Mouse (Mus musculus) small intestine, adult 2 months (tissue): ENCODE results near the gene Capn2. TPM values are rescaled to one million over a fixed set of nuclear protein-coding genes. Genes with fewer than 3 reads are reported as not detected.

ENCODE experiments used
- H3K27ac ChIP-seq: fragments of 200-500 bp; 2 replicates; pipeline ENCODE4 v1.5.1; 2012; ENCODE audit warnings: low read depth, low read length, control low read depth, inconsistent platforms; ENCODE audit not compliant: insufficient read depth
- H3K27me3 ChIP-seq: fragments of 200-500 bp; 2 replicates; pipeline ENCODE4 v1.6.1; 2012; ENCODE audit warnings: mild to moderate bottlenecking, moderate library complexity, low read length, inconsistent platforms; ENCODE audit not compliant: control insufficient read depth, insufficient read depth
- H3K36me3 ChIP-seq: fragments of 200-500 bp; 2 replicates; pipeline ENCODE4 v1.6.1; 2012; ENCODE audit warnings: mild to moderate bottlenecking, low read length, control low read depth, inconsistent platforms; ENCODE audit not compliant: control insufficient read depth, insufficient read depth
- H3K4me1 ChIP-seq: fragments of 200-500 bp; 2 replicates; pipeline ENCODE4 v1.6.1; 2012; ENCODE audit warnings: low read length, inconsistent platforms, mixed read lengths; ENCODE audit not compliant: control insufficient read depth, insufficient read depth, insufficient read length
- H3K4me3 ChIP-seq: fragments of 200-500 bp; 2 replicates; pipeline ENCODE4 v1.5.1; 2012; ENCODE audit warnings: low read depth, mild to moderate bottlenecking, control low read depth, inconsistent platforms, low read length, moderate library complexity
- CTCF ChIP-seq: fragments of 200-500 bp; IDR thresholded peaks from 2 replicates; pipeline ENCODE4 v1.5.1; 2012; ENCODE audit warnings: low read depth, mild to moderate bottlenecking, control low read depth, inconsistent platforms, low read length, moderate library complexity, mixed read lengths; ENCODE audit not compliant: insufficient replicate concordance, insufficient read length; ENCODE audit errors: extremely low read depth
- POLR2A ChIP-seq: fragments of 200-500 bp; IDR thresholded peaks from 2 replicates; pipeline ENCODE4 v1.6.1; 2012; ENCODE audit warnings: low read depth, mild to moderate bottlenecking, control low read depth, inconsistent platforms, low read length, moderate library complexity
- WGBS: fragments of 180-500 bp; shearing (Covaris S2); methylation state at CpG from one replicate; pipeline ENCODE4 v1.1.7; 2018; 5-methylcytosine and 5-hydroxymethylcytosine counted together
- polyA plus RNA-seq: library from polyadenylated mRNA; depleted of rRNA; stranded (reverse); fragments of >200 nt; gene quantifications from 2 replicates; pipeline ENCODE4 v1.2.3, GENCODE M21; 2012

Gene Capn2
- polyA plus RNA-seq, 1 experiment: 6.6 TPM

GRCm38 (mm10) chr1:182539023-182539940 is 21.9 kb upstream of the Capn2 start:
- peak; percentile 65; the same call in 1 of the 2 replicates for TF ChIP-seq CTCF
- no peak for TF ChIP-seq POLR2A
- H3K36me3 ChIP-seq: no peaks in the 10 kb centered on the region

DNA sequence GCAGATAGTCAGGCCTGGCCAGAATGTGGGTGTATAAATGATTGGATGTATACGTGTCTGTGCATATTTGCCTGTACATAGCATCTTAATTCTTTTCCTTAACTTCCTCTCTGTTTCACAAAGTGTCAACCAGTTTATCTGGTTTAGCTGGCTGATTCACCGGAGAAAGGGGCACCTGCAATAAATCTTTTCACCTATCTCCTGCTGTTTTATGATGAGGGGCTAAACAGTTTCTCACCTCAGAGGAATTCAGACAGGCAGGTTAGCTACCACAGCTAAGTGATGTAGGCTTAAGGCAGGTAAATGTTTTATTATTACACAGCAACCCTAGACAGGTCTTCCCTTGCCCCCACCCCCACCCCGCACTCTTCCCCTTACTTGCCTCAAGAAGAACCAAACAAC is 17.7 kb upstream of the Capn2 start:
- Histone ChIP-seq H3K36me3 (no peaks in the 10 kb centered on the region), H3K4me3 (no peak overlapping the region), H3K4me1 (no peaks in the 10 kb centered on the region), H3K27ac (no peak overlapping the region), H3K27me3 (no peaks in the 10 kb centered on the region)
- no peak for TF ChIP-seq CTCF
- TF ChIP-seq POLR2A: no peak
- 46% methylated on average over 3 of the region's 3 CpGs for WGBS

More at GRCm38 (mm10) chr1:182539023-182539940, 21.9 kb upstream of the Capn2 start:
- WGBS: 19% methylated on average over 9 of the region's 9 CpGs
- Histone ChIP-seq H3K27me3 (no peaks in the 10 kb centered on the region), H3K4me3 (peak overlapping the region; percentile 23; the same call in 1 of the 2 replicates), H3K27ac (no peak overlapping the region), H3K4me1 (no peaks in the 10 kb centered on the region)

GRCm38 (mm10) chr1:182533583-182533982 is 16.2 kb upstream of the Capn2 start:
- Histone ChIP-seq H3K4me1 (peaks cover 2% of the 10 kb centered on the region), H3K27me3 (no peaks in the 10 kb centered on the region), H3K27ac (no peak overlapping the region), H3K36me3 (no peaks in the 10 kb centered on the region), H3K4me3 (no peak overlapping the region)
- WGBS: 87% methylated on average over 3 of the region's 3 CpGs
- TF ChIP-seq POLR2A (no peak), CTCF (no peak)

DNA sequence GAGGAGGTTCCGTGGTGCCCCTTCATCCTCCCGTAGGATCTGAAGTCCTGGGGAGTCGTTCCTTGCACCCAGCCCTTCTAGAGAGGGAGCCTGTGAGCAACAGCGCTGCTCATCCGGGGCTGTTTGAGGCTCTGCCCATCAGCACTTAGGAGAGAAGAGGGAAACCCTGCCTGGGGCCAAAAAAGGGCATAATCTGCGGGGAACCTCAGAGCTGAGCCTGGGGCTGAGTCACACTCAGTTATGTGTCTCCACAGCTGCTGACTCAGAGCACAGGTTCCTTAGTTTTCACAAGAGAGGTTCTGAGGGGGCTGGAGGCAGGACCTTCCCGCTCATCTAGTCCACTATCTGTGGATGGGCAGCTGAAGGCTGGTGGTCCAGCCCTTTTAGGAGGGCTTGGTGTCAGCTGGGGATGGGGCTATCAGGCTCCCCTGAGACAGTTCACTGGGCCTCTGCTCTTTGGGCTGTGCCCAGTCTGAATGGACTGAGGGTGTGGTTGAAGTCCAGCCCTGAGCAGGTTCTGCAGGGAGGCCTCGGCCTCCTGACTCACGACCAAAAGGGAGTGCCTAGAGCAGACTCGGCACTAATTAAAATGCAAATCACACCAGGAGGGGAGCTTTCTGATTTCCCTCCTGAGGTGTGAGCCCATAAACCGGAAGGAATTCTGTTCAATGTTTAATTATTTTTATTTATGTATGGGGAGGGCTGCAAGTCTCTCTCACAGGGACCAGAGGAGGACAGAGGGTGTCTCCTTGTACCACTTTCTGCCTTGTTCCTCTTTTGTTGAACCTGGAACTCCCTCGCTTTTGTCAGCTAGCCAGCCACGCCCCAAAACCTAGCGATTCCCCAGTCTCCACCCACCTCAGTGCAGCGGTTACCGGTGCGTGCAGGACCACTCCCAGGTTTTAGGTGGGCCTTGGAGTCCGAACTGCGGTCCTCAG is 10.8 kb upstream of the Capn2 start:
- peak overlapping the region; percentile 31 for H3K4me3 ChIP-seq
- H3K27ac ChIP-seq: peak overlapping the region; percentile 69
- WGBS: 15% methylated on average over 19 of the region's 19 CpGs

DNA sequence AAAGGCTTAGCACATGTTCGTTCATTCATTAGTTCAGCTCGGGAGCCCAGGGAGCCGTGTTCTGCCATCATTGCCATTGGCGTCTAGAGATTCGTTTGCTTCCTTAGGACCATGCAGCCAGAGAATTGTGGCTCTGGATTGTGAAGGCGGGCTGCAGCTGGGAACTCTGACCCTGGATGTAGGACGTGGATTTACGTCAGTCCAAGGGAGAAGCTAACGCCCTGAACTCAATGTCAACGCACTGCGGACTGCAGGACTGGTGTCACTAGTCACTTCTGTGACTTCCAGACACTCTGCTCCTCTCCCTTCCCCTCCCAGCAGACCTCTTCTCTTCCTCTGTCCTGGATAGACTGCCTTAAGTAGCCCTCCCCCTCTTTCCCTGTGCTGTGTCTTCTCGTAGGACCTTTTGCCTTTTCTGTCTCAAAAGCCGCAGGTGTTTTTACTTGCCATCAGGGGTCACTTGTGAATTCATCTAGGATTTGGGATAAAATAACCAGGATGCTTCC is 9.9 kb upstream of the Capn2 start:
- 54% methylated on average over 13 of the region's 13 CpGs for WGBS
- Histone ChIP-seq H3K4me1 (peaks cover 22% of the 10 kb centered on the region), H3K27ac (peak overlapping the region; percentile 69), H3K4me3 (no peak overlapping the region), H3K27me3 (no peaks in the 10 kb centered on the region), H3K36me3 (no peaks in the 10 kb centered on the region)
- TF ChIP-seq POLR2A (no peak), CTCF (no peak)

More for the DNA sequence above, 10.8 kb upstream of the Capn2 start:
- Histone ChIP-seq H3K4me1 (peaks cover 22% of the 10 kb centered on the region), H3K27me3 (no peaks in the 10 kb centered on the region), H3K36me3 (no peaks in the 10 kb centered on the region)
- TF ChIP-seq POLR2A (no peak; the same call in 1 of the 2 replicates), CTCF (no peak)

GRCm38 (mm10) chr1:182525601-182526000 is 8.2 kb upstream of the Capn2 start:
- Histone ChIP-seq H3K4me1 (peaks cover 22% of the 10 kb centered on the region), H3K27me3 (no peaks in the 10 kb centered on the region), H3K4me3 (no peak overlapping the region), H3K27ac (no peak overlapping the region), H3K36me3 (no peaks in the 10 kb centered on the region)
- 98% methylated on average over 3 of the region's 3 CpGs for WGBS
- TF ChIP-seq CTCF (no peak), POLR2A (no peak)
